Mouse (Mus musculus): ENCODE results near the gene Rgl3.

DNA sequence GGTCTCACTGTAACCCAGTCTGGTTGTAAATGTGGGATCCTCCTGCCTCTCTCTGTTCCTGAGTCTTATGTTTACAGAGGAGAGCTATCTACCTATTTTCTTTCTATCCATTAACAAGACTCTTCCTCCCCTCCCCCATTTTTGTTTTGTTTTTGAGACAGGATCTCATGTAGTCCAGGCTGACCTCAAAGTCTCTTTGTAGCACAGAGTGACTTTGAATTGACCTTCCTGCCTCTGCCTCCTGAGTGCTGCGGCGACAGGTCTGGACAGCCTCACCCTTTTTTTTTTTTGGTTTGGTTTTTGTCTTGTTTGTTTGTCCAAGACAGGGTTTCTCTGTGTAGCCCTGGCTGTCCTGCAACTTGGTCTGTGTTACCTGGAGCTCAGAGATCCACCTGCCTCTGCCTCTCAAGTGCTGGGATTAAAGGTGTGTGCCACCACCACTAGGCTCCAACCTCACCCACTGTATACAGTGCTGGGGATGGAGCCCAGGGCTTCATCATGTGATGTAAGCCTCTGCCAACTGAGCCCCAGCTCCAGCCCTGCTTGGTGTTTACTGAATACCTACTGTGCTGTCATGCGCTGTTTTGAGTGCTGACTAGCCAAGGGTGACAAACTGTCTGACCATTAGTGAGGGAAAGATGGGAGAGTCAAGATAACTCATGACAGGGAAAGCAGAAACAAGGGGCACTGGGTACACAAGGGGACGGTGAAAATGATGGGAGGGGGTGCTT, 10.7 kb downstream of the Rgl3 start:
- no peak for TF ChIP-seq POLR2A (IDR thresholded peaks at IDR 0.05; ENCODE audit: extremely low read depth, insufficient read depth, low read length)
- no peak for TF ChIP-seq CTCF (IDR thresholded peaks at IDR 0.05; ENCODE audit: low read depth, low read length)
